Mouse (Mus musculus) forebrain, embryonic 10.5 days (tissue): Measurements from ENCODE around the gene Zfp763. TPM values are rescaled to one million over a fixed set of nuclear protein-coding genes. Genes with fewer than 3 reads are reported as not detected.

Experiments used
- polyA plus RNA-seq: library from polyadenylated mRNA; unstranded; fragments of >200 nt; fragmentation: Nextera tagmentation; extraction: Ambion mirVana; gene quantifications from 2 replicates; pipeline ENCODE4 v1.2.1, GENCODE M21; 2016

Gene Zfp763
- polyA plus RNA-seq, 1 experiment from 2014 or later = 16.6 TPM

Other genes starting within 250 kb of the Zfp763 start
- gene Zfp871, start 245.1 kb downstream of the Zfp763 start, polyA plus RNA-seq = 47.9 and 50.5 TPM in 2 replicates
- 18.1 and 19.2 TPM in 2 replicates for gene Zfp811, start 223.5 kb downstream of the Zfp763 start, polyA plus RNA-seq
- gene Zfp799, start 203.1 kb downstream of the Zfp763 start, polyA plus RNA-seq = 14.2 and 14.7 TPM in 2 replicates
- 7.4 and 8.6 TPM in 2 replicates for gene Zfp870, start 141.8 kb downstream of the Zfp763 start, polyA plus RNA-seq
- not detected in 2 replicates for gene Cyp4f14, start 116.1 kb downstream of the Zfp763 start, polyA plus RNA-seq
- 1.8 and 1.9 TPM in 2 replicates for gene Cyp4f13, start 86.0 kb downstream of the Zfp763 start, polyA plus RNA-seq
- gene Zfp472, start 67.6 kb downstream of the Zfp763 start, polyA plus RNA-seq = 13.0 and 14.1 TPM in 2 replicates
- 13.4 and 13.7 TPM in 2 replicates for gene Zfp952, start 40.3 kb downstream of the Zfp763 start, polyA plus RNA-seq
- not detected in 2 replicates for gene 4921501E09Rik, start 34.7 kb upstream of the Zfp763 start, polyA plus RNA-seq
- 5.8 and 7.0 TPM in 2 replicates for gene Zfp563, start 55.9 kb upstream of the Zfp763 start, polyA plus RNA-seq
- not detected in 2 replicates for gene Morc2b, start 106.3 kb upstream of the Zfp763 start, polyA plus RNA-seq
- gene Olfr55, start 135.0 kb upstream of the Zfp763 start, polyA plus RNA-seq = 0.05 TPM in 1 of 2 replicates, not detected in the other
- not detected in 2 replicates for gene Olfr239, start 157.9 kb upstream of the Zfp763 start, polyA plus RNA-seq
- gene Olfr1564, start 188.3 kb upstream of the Zfp763 start, polyA plus RNA-seq = not detected in 2 replicates
- 17.5 and 17.8 TPM in 2 replicates for gene Zfp955a, start 221.7 kb upstream of the Zfp763 start, polyA plus RNA-seq
- gene Olfr63, start 231.3 kb upstream of the Zfp763 start, polyA plus RNA-seq = 0.06 and 0.07 TPM in 2 replicates